Mouse (Mus musculus) retina, postnatal 1 day (tissue): ENCODE measurements around the gene Oit1.

Source experiments
- DNase-seq: peaks from one replicate; pipeline ENCODE4 v3.0.0-alpha.2; 2012

The Oit1 gene

DNA sequence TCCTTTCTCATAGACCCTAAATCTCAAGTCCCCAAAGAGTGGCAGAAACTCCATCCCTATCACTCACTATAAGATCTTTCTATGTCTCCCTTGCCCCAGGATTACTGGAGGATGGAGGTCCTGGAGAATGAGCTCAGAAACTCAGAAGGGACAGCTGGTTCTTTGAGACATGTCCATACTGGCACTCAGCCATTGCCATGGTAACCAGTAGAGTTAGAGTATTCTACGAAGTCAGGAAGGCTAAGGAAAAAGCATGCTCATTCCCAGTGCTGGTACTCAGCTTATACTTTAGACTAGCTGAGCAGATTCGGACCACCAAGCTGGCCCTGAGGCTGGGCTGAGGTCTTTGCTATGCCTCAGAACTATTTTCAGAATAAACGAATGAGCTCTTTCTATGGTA, 44.0 kb downstream of the Oit1 start:
- no peak for DNase-seq

DNA sequence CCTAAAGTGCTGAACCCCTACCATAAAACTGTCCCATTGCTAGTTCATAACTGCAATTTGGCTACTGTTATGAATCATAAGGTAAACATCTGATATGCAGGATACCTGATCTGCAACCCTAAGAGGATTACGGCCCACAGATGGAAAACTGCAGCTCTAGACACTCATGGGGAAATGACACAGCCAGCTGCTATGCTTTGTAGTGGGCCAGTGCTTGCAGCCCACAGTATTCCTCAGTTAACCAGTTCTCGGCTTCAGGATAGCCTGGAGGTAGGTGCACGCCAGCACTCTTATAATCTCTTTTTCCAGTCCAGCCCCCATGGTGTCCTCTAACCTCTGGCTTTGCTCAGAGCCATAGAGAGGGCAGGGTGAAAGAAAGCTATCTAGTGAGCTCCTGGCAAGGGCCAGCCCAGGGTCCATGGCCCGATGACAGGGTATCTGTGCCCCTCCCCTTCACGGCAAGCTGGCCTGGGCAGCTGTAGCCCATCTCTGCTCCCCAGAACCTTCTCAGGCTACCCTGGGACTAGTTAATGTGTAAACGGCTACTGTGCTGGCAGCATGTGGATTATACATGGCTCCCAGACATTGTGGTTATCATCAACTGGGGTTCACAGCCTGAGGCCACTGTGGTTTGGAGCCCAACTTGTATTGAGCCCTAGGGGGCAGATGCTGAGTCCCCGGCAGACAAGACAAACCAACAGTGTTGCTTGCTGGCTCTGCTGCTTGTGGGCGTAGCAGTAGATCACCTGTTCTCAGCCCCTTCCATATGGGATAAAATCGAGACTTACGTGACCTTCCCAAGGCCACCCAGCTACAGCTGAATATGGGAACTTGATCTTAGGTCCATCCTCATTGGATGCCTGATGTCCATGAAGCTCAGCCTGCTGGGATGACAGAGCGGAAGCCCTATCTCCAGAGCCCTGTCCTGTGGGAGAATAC, 46.0 kb downstream of the Oit1 start:
- DNase-seq: no peak

DNA sequence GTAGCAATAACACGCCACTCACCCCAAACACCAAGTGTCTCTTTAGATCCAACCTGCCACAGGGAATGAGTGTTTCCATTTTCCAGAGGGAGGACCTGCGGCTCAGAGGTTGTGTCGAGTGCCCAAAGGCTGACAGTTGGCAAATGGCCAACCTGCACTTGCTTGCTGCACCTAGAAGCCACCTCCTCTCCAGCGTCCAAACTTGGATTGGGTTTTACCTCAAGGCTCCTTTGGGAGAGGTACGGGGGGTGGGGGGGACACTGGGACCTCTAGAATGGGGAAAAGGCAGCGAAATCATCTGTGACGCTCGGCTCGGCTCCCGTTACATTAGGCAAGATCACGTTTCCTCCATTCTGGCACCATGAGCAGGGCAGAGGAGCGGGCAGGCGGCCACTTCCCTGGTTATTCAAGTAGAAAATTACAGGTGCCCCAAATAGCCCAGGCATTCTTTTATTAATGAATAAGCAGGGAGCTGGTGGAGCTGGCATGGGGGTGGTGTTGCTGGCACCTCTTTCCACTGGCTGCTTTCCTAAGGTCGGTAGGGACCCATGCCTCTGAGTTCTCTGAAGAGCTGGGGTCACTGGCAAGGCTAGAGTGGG, 47.1 kb downstream of the Oit1 start:
- no peak for DNase-seq

DNA sequence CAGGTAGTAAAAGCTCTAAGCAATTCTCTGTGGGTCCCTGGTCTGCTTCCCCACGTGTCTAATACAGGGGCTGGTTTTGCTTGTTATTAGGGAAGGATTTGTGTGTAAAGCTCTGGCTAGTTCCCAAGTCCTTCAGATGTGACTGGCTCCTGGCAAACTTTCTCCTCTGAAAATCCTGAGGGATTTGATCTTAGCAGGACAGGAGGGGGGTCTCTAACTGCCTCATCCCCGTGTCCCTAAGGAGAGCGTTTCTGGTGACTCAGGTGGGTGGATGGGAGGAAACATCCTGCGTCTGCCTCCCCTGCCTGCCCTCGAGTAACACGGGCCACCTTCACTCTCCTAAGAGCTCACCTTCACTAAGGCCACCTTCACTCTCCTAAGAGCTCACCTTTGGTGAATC, 48.2 kb downstream of the Oit1 start:
- DNase-seq: no peak

DNA sequence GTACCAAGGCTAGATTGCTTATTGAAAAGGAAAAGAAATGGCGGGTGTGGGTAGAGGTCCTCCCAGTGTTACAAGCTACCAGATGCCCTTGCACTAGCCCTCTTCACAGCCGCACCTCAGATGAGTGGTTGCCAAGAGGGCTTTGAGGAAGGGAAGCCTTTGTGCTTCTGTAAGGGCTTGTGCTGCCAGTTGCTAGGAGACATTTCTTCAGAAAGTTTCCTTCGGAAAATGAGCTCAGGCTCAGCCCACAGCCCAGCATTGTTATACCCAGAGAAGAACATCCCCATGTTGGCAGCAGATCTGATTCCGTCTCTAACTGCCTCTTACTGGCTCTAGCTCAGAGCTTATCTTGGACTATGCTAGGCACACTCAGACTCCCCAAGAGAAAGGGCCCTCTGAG, 49.0 kb downstream of the Oit1 start:
- no peak for DNase-seq

DNA sequence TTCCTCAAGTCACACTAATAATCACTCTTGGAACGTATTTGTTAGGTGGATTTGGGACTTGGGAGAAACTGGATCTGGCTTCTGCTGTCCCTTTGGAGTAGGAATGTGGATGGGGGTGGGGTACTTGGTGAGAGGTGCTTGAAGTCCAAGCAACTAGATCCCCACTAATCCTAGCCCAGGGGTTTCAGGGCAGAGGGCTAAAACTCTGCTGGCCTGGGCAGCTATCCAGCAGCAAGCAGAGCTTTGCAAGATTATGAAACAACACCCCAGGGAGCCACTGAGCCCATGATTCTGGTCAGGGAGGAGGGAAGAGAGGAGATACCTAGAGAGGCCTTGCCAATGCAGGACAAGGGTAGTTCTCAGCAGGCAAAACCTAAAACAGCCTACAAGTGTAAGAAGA, 51.2 kb downstream of the Oit1 start:
- DNase-seq: peak; percentile 54

DNA sequence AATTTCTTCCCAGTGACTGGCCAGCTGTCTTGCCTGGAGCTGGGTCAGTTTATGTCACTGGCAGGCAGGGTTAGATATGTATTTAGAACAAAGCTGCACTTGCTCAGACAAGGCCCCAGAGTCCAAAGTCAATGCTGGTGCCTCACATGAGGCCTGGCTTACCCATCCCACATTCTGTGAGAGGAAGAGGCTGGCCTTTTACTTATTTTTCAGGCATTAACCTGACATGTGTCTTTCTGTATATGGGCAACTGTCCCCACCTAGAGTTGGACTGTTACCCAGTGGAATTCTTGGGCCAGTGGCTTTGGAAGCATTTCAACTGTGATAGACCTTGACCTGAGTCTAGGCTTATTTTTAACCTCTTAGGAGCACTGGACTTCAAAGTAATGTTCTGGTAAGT, 51.6 kb downstream of the Oit1 start:
- DNase-seq: no peak

DNA sequence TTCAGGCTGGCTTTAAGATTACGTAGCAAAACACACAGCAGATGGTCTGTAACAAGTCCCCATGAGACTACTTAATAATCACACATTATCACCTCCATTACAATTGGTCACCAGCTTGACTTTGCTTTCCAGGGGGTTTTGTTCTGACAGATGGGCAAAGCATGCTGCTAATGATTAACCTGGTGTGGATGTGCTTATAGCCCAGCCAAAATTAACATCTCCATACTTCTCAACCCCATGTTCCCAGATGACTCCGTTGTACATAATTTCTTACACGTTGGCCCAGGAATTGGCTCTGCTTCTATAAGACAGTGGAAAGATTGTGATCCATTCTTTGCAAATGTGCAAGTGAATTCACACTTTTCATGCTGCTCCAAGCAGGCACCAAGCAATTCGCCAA, 52.8 kb downstream of the Oit1 start:
- DNase-seq: no peak

DNA sequence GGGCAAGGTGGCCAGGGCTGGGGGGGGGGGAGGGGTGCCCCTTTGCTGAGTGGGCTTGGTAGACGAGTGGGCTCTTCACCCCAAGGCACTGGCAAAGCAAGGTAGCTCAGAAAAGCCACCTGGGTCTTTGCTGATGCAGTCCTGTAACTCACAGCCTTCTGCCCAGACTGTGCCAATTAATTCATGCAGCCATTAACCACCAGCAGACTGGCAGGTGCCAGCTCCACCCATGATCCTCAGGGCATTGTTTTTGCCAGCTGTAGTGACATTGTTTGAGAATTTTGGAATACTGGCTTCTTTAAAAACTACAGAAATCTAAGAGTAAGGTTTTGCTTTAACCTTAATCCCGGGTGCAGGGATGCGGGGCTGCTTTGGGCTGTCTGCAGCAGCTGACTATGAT, 58.0 kb downstream of the Oit1 start:
- no peak for DNase-seq

DNA sequence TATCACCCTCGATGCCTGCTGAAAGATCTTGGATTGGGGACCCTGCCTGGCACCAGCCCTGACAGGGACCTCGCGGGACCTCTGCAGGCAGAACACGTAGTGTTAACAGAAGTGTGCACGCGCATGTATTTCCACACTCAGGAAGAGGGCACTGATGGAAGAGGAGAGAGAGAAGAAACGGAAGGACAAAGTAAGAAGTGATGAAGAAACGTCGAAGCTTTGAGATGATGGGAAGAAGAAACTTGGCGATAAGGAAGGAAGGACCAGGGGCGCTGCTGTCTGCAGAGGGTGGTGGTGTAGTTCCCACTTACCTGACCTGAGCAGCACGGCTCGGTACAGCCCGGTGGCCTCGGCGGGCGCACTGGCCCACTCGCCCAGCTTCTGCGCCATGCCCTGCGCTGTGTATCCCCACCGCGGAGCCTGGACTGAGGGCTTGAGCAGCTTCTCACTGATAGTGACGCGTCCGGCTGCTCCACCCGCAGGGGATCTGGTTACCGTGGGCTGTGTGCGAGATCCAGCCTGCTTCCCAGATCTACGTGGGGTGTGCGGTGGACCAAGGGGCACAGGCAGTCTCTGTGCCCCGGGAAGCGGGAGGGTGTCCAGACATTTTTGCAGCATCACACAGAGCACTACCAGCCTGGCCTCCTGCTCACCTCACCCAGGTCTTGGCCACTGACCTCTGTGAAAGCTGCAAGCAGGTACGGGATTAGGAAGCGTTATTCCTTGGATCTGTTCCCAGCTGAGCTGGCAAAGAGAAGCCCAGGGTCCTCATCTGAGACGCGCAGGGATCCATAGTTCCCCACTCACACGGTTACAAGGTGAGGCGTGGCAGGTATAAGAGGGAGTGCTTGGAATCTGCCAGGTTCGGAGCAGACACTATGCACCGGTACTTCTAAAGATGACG, 61.1 kb downstream of the Oit1 start, which contains the start of gene Fam107a:
Gene Fam107a (minus strand): TSS at position 830 of the 904 bp plus-strand sequence.
- DNase-seq: peak; percentile 39

DNA sequence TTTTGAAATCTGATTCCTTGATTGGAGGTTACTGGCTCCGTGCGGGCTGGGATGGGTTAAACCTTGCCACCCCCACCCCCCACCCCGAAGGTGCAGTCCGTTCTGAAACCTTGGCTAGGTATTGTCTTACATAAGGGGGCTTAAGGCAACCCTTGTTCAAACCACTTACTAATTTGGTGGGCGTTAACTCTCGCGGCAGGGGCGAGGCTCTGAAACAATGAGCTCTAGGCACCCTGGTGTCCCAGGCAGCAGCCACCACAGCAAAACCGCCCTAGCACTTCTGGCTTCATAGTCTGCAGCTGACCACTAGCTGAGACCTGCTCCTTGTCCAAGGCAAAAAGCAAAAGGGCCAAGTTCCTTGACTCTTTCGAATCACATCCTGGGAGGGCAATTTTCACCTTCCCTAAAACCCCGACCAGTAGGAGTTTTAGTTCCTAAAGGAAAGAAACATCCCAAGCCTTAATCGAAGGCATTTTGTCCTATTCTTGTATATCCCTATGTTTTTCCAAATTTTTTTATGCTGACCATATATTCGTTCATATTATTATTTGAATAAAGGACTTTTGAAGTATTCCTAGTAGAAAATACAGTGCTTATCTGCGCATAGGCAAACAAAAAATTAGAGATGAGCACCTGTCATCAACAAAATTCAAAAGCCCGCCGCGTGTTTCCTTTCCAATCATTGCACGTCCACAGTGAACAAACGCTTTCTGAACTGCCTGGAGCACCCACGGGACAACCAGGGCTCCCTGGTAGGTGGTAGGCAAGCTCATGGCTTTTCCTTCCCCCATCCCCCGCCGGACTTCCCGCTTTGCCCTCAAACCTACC, 62.0 kb downstream of the Oit1 start:
- peak; percentile 47 for DNase-seq

DNA sequence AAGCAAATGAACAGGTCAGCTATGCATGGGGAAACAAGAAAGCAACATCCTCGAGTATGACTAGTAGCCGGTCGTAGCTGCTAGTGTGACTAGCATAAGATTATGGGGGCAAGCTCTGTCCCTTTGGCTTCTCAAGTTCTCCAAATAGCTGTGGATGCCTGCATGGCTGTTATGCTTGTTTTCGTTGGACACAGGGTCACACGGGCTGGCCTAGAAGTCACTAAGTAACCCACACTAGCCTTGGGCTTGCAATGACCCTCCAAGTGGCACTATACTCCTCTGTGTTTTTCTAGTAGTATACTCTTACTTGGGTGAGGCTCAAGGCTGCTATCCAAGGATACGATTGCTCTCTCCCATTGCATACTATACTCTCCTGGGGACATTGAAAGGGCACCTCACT, 63.4 kb downstream of the Oit1 start:
- no peak for DNase-seq

DNA sequence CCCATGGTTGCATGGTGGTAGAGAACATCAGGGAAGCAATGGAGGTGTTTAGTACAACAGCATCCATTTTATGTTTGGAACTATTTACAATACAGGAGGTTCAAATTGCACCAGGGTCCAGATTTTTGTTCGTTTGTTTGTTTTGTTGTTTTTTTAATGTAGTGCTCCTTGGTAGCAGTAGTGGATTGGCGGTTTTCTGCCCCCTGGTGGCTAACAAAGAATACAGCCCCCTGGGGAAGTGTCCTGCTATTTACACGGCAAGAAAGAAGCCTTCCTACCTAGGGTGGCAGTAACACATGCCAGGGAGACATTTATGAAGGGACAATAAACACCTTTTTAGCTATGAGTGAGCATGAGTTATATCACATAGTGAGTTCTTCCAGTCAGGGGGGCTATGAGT, 64.0 kb downstream of the Oit1 start:
- peak; percentile 46 for DNase-seq

DNA sequence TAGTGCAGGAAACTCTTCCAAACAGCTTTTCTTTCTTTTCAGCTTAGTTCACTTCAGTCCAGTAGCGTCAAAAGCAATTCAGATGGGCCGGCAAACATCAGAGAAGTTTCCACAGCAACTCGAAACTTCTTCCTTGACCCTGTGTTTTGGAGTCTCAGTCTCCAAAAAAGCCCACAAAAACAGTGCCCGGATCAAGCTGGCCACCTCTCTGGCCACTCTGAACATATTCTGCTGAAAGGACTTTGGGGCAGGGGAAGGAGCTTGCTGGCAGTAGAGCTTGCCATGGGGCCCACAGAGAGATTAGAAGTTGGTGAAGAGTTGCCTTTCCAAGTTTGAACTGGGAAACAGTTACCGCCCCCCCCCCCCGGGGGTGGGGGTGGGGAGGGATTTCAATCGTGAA, 64.7 kb downstream of the Oit1 start:
- no peak for DNase-seq

DNA sequence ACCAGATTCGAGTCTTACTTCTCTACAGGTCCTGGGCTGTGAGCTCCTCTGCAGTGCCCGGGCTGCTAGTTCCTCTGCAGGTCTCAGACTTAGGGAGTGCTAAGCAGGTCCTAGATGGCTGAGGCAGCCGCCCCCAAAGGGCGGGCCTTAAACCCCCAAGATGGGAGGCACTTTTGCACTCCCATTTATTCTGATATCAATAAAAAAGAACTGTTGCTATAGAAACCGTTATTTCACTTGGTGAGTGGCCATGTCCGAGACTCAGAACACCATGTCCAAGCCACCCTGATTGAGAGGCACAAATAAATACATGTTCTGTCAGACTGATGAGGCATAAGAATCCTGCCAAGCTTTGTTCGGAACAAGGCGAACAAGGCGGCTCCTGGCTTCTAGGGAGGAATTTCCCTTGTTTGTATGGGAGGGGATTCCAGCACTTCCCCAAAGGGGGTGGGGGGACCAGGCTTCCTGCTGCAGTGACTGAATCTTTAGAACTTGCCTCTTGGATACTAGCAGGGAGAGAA, 68.9 kb downstream of the Oit1 start:
- DNase-seq: no peak

DNA sequence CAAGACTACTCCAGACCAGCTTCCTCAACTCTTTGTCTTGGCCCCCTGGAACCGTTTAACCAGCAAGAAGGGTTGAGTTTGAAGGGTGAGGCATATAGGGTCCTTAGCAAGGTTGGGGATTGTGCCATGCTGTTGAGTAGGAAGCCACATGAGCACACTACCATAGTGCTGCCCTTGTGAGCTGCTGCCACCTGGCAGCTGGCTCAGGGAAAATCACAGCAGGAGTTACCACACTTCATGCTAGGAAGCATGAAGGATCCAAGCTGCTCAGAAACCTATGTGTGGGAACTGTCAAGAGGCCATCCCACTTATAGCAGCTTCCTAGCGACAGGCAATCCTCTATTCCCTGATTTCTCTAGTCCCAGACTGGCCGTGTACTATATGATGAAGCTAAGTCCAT, 69.9 kb downstream of the Oit1 start:
- no peak for DNase-seq

DNA sequence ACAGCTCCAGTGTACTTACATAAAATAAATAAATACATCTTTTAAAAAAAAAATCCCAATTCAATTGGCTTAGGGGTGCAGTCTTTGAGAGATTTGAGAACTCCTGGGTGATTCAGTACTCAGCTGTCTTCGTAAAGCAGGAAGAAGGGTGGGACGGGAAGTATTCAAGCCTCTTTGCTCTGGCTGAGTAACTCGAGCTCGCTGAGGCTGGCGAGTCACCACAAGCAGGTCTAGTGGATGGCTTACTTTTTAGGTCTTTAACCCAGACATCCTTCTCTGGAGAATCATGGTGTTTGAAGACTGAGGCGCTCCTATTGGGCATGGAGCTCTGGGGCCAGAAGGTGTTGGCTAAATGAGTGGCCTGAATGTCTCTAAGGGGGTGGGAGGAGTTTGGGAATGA, 71.7 kb downstream of the Oit1 start:
- no peak for DNase-seq

DNA sequence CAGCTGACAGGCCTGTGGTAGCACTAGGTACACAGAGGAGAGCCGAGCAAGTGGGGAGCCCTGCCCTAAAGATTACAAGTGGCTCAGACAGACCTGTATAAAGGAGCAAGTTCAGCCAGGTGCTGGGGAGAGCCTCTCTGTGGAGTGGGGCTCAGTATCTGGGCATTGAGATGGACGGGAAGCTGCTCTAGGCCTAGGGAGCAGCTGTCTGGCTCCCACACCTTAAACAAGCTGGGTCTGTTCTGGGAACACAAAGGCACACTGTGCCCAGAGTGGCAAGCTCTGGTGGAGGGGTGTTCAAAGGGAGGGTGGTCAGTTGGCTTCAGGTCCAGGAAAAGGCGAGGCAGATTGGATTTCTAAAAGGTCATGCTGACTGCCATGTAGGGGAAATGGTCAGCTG, 73.5 kb downstream of the Oit1 start:
- DNase-seq: no peak

DNA sequence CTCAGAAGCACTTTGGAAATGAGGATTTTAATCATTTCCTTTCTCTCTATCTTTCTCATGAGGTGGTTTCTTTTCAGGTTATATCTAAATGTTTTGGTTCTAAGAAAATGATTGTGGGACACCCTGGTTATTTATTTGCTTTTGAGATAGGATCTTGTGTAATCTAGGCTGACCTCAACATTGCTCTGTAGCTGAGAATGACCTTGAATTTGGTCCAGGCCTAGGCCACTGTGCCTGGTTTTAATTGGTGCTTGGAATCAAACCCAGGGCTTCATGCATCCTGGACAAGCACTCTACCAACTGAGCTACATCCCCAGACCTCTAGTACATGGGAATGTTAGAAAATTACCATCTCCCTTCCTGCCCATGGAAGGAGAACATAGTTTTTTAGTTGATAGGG, 74.5 kb downstream of the Oit1 start:
- DNase-seq: no peak

DNA sequence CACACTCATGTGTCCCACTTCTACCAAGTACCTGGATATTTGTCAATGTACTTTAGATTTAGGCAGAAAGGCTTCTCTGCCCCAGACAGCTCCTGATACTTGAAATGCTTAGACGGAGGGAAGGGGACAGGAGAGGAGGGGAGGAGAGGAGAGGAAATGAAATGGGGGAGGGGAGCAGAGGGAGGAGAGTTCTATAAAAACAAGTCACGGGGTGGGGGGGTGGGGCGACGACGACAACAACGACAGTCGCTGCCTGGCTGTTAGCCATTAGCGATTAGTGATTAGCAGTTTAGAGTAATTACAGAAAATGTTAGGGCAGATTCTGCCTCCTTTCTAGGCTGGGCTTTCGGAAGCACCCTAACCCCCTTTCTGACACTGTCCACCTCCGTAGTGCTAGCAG, 75.9 kb downstream of the Oit1 start:
- no peak for DNase-seq

DNA sequence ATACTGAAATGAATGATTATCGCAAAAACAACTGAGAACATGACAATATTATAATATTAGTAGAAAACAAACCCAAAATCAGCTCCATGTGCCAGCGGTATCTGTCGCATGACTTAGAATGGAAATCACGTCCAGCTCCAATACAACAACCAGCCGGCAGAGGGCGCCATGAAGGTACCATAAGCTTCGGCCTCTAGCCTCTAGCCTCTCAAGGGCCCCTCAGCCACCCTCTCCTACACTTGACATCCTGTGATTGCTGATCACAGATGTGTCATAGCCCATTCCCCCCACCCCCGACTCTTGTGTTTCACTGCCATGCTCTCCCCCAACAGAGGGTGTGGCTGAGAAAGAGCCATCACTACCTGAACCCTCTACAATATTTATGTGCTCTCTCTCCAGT, 78.3 kb downstream of the Oit1 start:
- DNase-seq: peak; percentile 64
